Mouse (Mus musculus) stomach, postnatal 0 days (tissue): ENCODE results near the gene Katnal1. TPM values are rescaled to one million over a fixed set of nuclear protein-coding genes. Genes with fewer than 3 reads are reported as not detected.
A peak's percentile ranks its signal among the peaks of the same experiment; 100 is the strongest.

Experiments
- ATAC-seq: fragments of 200-750 bp; cut with Nextera tagmentation; 2 replicates; pipeline ENCODE4 v1.8.0; 2017; ENCODE audit not compliant: low FRiP score, low TSS enrichment
- DNase-seq: peaks from one replicate; pipeline ENCODE4 v3.0.0-alpha.2; 2016; ENCODE audit warnings: low spot score
- H3K27ac ChIP-seq: fragments of 300-500 bp; sonication (generic); replicated peaks from 2 replicates; pipeline ENCODE4 v1.5.1; 2014; ENCODE audit warnings: mild to moderate bottlenecking, control low read depth
- H3K27me3 ChIP-seq: fragments of 300-500 bp; sonication (generic); 2 replicates; pipeline ENCODE4 v1.6.1; 2014; ENCODE audit warnings: low read length; ENCODE audit not compliant: control insufficient read depth, insufficient read depth
- H3K36me3 ChIP-seq: fragments of 300-500 bp; sonication (generic); 2 replicates; pipeline ENCODE4 v1.6.1; 2014; ENCODE audit warnings: low read length, mixed read lengths; ENCODE audit not compliant: control insufficient read depth, insufficient read depth
- H3K4me1 ChIP-seq: fragments of 300-500 bp; sonication (generic); replicated peaks from 2 replicates; pipeline ENCODE4 v1.6.1; 2014; ENCODE audit warnings: antibody characterized with exemption; ENCODE audit not compliant: control insufficient read depth, insufficient read depth
- H3K4me2 ChIP-seq: fragments of 300-500 bp; sonication (generic); replicated peaks from 2 replicates; pipeline ENCODE4 v1.6.1; 2014; ENCODE audit warnings: low read depth, mild to moderate bottlenecking, control low read depth, moderate library complexity
- H3K4me3 ChIP-seq: fragments of 300-500 bp; sonication (generic); 2 replicates; pipeline ENCODE4 v1.5.1; 2014; ENCODE audit warnings: low read depth, low read length, control low read depth
- H3K9ac ChIP-seq: fragments of 300-500 bp; sonication (generic); 2 replicates; pipeline ENCODE4 v1.6.1; 2014; ENCODE audit warnings: mild to moderate bottlenecking, low read length, control low read depth, mixed read lengths
- H3K9me3 ChIP-seq: fragments of 300-500 bp; sonication (generic); 2 replicates; pipeline ENCODE4 v1.6.1; 2016; ENCODE audit warnings: low read length; ENCODE audit not compliant: control insufficient read depth
- CTCF ChIP-seq: IDR thresholded peaks from 2 replicates; pipeline ENCODE4 v1.5.1; 2016; ENCODE audit warnings: antibody characterized with exemption, low read depth, mild to moderate bottlenecking, moderate library complexity
- EP300 ChIP-seq: optimal IDR thresholded peaks from 2 replicates; pipeline ENCODE3; 2016; ENCODE audit warnings: antibody characterized with exemption
- WGBS: fragments of 180-500 bp; shearing (Covaris S2); extraction: QIAGEN DNeasy Blood & Tissue Kit; methylation state at CpG from one replicate; pipeline ENCODE4 v1.1.7; 2014; 5-methylcytosine and 5-hydroxymethylcytosine counted together
- polyA plus RNA-seq: library from polyadenylated mRNA; unstranded; fragments of >200 nt; fragmentation: Nextera tagmentation; extraction: Ambion mirVana; gene quantifications from 2 replicates; pipeline ENCODE4 v1.2.1, GENCODE M21; 2015

Katnal1 gene
- polyA plus RNA-seq, 1 experiment from 2014 or later = 4.1 TPM

DNA sequence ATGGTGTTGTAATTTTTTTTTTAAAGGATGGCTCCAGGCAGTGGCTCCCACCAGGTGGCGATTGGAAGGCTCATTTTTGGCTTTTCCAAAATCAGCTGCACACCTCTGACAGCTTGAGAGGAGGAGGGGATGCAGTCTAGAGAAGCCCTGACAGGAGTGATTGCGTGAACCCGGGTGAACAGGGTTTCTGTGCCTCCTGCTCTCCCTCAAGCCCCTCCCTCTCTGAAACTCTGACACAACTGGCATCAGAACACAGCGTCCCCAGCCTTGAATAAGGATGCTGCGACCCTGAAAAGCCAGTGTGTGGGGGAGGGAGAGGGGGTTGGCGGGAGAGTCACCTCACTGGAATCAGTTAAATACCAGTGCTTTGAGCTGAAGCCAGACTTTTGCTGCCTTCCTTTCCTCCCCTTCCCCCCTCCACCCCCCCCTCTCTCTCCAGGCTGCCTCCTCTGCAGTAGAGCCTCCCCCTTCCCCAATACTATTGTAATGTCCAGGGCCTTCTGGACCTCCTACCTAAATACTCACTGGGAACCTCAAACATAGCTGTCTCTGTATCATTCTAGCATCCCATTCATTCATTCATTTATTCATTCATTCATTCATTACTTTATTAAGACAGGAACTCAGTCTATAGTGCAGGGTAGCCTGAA, 44.0 kb upstream of the Katnal1 start:
- no peak for DNase-seq
- 15% methylated on average over 6 of the region's 6 CpGs for WGBS

DNA sequence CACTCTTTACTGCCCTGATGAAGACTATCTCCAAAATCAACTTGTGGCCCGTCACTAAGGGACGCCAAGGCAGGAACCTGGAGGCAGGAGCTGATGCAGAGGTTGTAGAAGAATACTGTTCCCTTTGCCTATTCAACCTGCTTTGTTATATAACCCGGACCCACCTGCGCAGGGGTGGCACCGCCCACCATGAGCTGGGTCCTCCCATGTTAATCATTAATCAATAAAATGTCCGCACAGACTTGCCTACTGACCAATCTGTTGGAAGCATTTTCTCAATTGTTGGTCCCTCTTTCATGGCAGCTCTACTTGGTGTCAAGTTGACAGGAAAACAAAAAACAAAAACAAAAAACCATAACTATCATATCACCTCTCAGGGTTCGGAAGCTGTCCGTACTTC, 43.0 kb upstream of the Katnal1 start:
- H3K4me1 ChIP-seq = no peaks in the 10 kb centered on the region
- DNase-seq (no peak), ATAC-seq (no peak)
- H3K9ac ChIP-seq = no peak overlapping the region
- no peak overlapping the region for H3K4me2 ChIP-seq
- H3K9me3 ChIP-seq = no peaks in the 10 kb centered on the region
- no peak overlapping the region for H3K4me3 ChIP-seq
- H3K27me3 ChIP-seq = no peaks in the 10 kb centered on the region
- 74% methylated on average over 8 of the region's 8 CpGs for WGBS
- H3K27ac ChIP-seq = no peak overlapping the region
- H3K36me3 ChIP-seq = no peaks in the 10 kb centered on the region
- TF ChIP-seq CTCF = no peak
- no peak for TF ChIP-seq EP300

More for the DNA sequence above, 44.0 kb upstream of the Katnal1 start:
- TF ChIP-seq EP300 = no peak
- no peak for TF ChIP-seq CTCF
- H3K4me1 ChIP-seq = peaks cover 5% of the 10 kb centered on the region; the same call in 1 of the 2 replicates
- ATAC-seq = no peak
- no peak overlapping the region for H3K4me3 ChIP-seq
- no peaks in the 10 kb centered on the region for H3K27me3 ChIP-seq
- H3K9ac ChIP-seq = no peak overlapping the region
- H3K36me3 ChIP-seq = no peaks in the 10 kb centered on the region
- no peak overlapping the region for H3K4me2 ChIP-seq
- no peaks in the 10 kb centered on the region for H3K9me3 ChIP-seq
- H3K27ac ChIP-seq = no peak overlapping the region

DNA sequence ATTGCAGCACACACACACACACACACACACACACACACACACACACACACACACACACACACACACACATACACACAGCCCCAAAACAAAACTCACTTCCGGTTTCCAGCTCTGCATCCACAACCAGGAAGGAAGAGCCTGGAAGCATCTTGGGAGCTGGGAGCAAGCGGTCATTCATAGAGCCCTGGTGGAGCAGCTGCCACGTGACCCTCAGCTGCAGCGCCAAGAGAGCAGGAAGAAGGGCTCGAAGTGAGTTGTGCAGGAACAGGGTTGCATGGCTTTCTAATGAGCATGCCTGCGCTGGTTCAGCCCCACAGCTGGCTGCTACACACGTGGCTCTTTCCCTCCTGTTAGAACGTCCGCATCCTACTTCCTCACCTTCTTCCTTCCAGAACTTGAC, 40.5 kb upstream of the Katnal1 start:
- Histone ChIP-seq H3K4me2 (no peak overlapping the region), H3K4me3 (no peak overlapping the region)
- peak; percentile 48; the same call in 1 of the 2 replicates for ATAC-seq

DNA sequence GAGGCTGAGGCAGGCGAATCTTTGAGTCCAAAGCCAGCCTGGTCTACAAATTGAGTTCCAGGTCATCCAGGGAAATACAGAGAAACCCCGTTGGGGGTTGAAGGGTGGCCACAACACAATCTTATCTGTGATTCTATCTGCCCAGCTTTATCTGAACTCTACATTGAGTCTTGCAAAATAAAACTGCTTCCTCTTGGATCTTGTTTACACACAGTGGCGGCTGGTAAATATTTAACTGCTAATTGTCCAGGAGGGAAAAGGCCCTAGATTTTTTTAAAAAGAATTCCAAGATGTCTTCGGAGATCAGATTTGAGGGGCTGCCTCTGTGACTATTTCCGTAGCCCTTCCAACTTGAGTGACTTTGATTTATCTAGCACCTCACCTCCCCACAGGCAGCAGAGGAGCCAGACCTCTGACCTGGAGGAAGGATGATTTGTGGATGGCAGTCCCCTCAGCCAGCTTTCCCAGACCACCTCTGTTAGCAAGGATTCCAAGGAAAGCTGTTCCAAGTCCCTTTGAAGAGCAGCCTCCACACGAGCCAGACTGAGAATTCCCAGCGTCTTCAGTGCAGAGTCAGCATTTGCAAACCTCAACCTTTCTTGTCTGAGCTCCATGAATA, 39.9 kb upstream of the Katnal1 start:
- ATAC-seq = no peak
- no peaks in the 10 kb centered on the region for H3K9me3 ChIP-seq
- H3K36me3 ChIP-seq = no peaks in the 10 kb centered on the region
- TF ChIP-seq CTCF (no peak), EP300 (no peak)
- no peaks in the 10 kb centered on the region for H3K27me3 ChIP-seq
- H3K9ac ChIP-seq = no peak overlapping the region
- no peak for DNase-seq
- H3K27ac ChIP-seq = no peak overlapping the region; the same call in 1 of the 2 replicates
- 43% methylated on average over 7 of the region's 7 CpGs for WGBS
- H3K4me2 ChIP-seq = 0 out of 2 replicates have a peak overlapping the region, but pooled peaks have one; percentile 3
- H3K4me3 ChIP-seq = no peak overlapping the region
- H3K4me1 ChIP-seq = peaks cover 2% of the 10 kb centered on the region; the same call in 1 of the 2 replicates

More for the DNA sequence above, 40.5 kb upstream of the Katnal1 start:
- Histone ChIP-seq H3K9ac (no peak overlapping the region), H3K4me1 (peaks cover 2% of the 10 kb centered on the region; the same call in 1 of the 2 replicates), H3K36me3 (no peaks in the 10 kb centered on the region), H3K27ac (no peak overlapping the region), H3K27me3 (no peaks in the 10 kb centered on the region), H3K9me3 (no peaks in the 10 kb centered on the region)
- WGBS = 26% methylated on average over 9 of the region's 9 CpGs
- TF ChIP-seq EP300 = no peak
- TF ChIP-seq CTCF = no peak
- DNase-seq = peak; percentile 44

DNA sequence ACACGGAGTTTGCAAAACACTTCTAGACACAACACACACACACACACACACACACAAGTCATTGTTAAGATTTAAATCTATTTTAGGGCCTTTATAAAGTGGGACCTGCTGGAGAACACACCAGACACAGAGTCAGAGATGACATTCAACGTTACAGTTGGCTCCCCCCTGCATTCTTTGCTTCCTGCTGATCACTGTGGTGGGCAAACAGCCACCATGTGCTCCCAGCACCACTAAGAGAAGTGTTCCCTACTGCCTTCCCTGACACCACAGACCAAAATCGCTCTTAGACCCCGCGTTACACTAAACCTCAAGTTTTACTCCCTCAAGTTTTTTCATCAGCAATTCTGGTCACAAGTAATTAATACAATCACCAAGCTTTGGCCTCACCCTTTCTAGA, 39.1 kb upstream of the Katnal1 start:
- H3K27me3 ChIP-seq = no peaks in the 10 kb centered on the region
- H3K27ac ChIP-seq = no peak overlapping the region
- ATAC-seq (no peak), DNase-seq (no peak)
- H3K36me3 ChIP-seq = no peaks in the 10 kb centered on the region
- no peaks in the 10 kb centered on the region for H3K9me3 ChIP-seq
- H3K4me1 ChIP-seq = peaks cover 2% of the 10 kb centered on the region; the same call in 1 of the 2 replicates
- TF ChIP-seq CTCF = no peak
- no peak for TF ChIP-seq EP300
- H3K4me3 ChIP-seq = no peak overlapping the region
- no peak overlapping the region for H3K9ac ChIP-seq
- WGBS = 75% methylated on average over 5 of the region's 5 CpGs
- no peak overlapping the region for H3K4me2 ChIP-seq

DNA sequence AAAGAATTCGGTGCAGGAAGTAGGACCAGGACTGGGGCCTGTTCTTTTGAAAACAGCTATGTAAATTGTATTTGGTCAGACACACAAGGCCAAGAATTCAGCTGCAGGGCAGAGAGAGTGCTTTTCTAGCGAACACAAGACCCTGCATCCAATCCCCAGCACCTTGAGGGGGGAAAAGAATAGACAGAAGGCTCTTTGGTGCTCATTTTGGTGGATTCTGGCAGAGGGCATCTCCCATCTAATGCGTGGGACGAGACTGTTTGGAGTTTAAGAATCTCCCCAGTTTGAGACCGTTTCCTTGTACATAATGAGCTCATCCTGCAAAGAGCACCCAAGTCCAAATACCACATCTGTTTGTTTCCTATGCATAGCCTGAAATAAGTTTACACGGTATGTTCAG, 37.3 kb upstream of the Katnal1 start:
- ATAC-seq = no peak
- H3K4me3 ChIP-seq = no peak overlapping the region
- H3K27ac ChIP-seq = peak overlapping the region; percentile 90
- H3K27me3 ChIP-seq = no peaks in the 10 kb centered on the region
- H3K36me3 ChIP-seq = no peaks in the 10 kb centered on the region
- DNase-seq = no peak
- H3K9ac ChIP-seq = peak overlapping the region; percentile 45; the same call in 1 of the 2 replicates
- TF ChIP-seq EP300 (no peak), CTCF (no peak)
- peak overlapping the region; percentile 20; the same call in 1 of the 2 replicates for H3K4me2 ChIP-seq
- WGBS = 31% methylated on average over 6 of the region's 6 CpGs
- H3K4me1 ChIP-seq = peaks cover 2% of the 10 kb centered on the region; the same call in 1 of the 2 replicates
- no peaks in the 10 kb centered on the region for H3K9me3 ChIP-seq
